Mouse (Mus musculus): ENCODE results near the gene Sparcl1. TPM values are rescaled to one million over a fixed set of nuclear protein-coding genes. Genes with fewer than 3 reads are reported as not detected.

Sparcl1 gene
- total RNA-seq, 4 experiments from 2014 or later: 70.3 to 108 (median 94.1) TPM

- no peak for DNase-seq (ENCODE audit: low spot score in 2 of 2)
Observed at GRCm38 (mm10) chr5:104110171-104110920, 3.2 kb downstream of the Sparcl1 start.

GRCm38 (mm10) chr5:104109516-104109915, 4.0 kb downstream of the Sparcl1 start:
- DNase-seq (ENCODE audit: low spot score in 2 of 2): peak in 1 of 2 experiments; percentile 45

DNA sequence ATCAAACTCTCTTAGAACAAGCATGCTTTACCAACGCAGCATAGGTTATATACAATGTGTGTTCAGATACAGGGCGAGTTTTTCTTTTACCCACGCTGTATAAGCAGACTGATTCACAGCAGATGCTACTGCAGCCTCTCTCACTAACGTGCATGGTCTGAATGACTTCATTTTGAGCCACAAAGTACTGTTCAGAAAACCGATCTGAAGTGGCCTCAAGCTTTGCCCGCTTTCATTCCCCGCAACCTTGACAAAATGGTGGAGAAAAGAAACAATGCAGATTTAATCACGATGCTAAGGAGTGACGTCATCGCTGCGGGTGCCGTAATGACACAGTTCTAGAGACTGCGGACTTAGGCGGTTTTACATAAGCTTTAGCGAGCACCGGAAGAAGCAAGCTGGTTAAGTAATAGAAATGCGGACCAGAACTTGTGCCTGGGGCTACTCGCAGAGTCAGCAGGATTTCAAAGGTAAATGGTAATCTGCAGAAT, 4.6 kb downstream of the Sparcl1 start:
- no peak for DNase-seq (ENCODE audit: low spot score in 2 of 2)

DNA sequence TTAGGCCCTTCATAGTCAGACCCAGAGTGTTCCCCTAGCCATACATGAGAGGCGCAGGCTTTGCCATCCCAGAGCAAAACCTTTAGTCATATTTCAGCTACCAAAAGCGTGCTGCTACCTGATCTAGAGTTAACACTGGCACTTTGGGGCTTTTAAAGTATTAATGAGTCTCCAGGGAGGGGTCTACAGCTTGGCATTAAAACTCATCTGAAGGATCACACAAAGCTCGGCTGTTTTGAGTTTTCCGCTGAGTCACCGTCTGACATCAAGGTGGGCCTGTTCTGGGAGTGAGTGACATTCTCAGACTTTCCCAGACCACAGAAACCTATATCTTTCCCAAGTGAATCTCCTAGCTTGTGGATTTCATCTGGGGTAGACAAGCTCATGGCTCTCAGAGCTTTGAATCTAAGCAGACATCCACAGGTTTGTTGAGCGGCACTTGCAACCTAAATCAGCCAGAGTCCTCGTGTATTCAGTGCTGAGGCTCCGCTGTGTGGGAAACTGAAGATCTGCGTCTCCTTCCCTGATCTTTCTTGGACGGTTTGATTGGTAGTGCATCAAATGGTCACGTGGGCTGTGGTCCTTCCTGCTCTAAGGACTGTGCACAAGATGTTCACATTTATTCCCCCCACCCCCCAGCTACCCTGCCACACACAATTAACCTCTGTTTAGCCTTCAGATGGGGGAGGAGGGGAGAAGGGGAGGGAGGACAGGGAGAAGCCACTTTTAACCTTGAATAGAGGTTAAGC, 5.2 kb downstream of the Sparcl1 start:
- no peak for DNase-seq (ENCODE audit: low spot score in 2 of 2)

- no peak for DNase-seq (ENCODE audit: low spot score in 2 of 2)
Observed at GRCm38 (mm10) chr5:104104111-104104510, 9.4 kb downstream of the Sparcl1 start.

DNA sequence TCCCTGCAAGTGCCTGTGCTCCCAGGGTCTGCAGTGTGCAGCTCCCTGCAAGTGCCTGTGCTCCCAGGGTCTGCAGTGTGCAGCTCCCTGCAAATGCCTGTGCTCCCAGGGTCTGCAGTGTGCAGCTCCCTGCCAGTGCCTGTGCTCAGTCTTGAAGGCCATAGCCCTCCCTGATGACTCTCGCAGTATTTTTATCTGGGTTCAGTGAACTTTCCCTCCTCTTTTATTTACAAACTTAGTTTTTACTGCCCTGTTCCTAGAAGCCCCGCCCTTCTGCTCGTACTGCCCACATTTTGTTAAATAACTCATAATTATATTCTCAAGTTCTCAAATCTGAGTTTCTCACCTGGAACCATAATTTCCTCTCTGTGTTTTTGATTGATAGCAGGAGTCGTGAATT, 10.4 kb downstream of the Sparcl1 start:
- DNase-seq (ENCODE audit: low spot score in 2 of 2): no peak

DNA sequence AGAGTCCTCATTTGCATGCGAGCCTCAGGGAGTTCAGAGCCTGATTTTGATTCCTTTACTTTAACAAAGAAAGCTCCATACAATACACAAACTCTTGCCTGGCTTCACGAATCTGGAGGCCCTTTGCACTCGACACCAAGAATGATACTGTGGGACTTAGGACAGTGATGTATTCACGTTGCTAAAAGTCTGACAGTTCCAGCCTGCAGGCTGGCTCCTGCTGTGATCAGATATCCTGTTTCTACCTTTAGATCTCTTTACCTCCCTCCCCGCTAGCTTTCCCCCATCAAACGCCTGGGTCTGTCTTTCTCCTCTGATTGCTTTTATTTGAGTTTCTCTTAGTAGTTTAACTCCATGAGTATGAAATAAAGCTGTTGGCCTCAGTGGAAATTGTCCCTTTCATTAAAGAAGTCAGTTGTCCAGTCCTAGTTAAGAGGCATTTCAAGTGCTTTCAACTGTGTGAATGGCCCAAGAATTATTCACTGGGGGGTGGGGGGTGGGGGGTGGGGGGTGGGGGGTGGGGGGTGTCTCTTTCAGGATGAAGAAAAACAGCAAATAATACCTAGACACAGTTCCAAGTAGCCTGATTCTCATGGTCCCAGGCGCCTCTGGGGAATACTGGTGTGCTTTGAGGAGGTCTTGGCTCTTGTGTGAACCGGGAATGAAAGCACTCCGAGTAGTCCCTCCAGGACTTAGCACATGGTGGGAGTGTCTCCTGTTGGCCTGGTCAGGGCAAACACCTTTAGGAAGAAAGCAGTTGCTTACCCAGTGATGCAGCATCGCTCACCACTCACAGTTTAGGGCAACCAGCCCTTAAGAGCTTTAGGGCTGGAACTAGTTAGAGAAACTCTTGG, 11.6 kb downstream of the Sparcl1 start:
- no peak for DNase-seq (ENCODE audit: low spot score in 2 of 2)

- DNase-seq (ENCODE audit: low spot score in 2 of 2): no peak
Observed at GRCm38 (mm10) chr5:104096078-104096938, 17.2 kb downstream of the Sparcl1 start.

DNA sequence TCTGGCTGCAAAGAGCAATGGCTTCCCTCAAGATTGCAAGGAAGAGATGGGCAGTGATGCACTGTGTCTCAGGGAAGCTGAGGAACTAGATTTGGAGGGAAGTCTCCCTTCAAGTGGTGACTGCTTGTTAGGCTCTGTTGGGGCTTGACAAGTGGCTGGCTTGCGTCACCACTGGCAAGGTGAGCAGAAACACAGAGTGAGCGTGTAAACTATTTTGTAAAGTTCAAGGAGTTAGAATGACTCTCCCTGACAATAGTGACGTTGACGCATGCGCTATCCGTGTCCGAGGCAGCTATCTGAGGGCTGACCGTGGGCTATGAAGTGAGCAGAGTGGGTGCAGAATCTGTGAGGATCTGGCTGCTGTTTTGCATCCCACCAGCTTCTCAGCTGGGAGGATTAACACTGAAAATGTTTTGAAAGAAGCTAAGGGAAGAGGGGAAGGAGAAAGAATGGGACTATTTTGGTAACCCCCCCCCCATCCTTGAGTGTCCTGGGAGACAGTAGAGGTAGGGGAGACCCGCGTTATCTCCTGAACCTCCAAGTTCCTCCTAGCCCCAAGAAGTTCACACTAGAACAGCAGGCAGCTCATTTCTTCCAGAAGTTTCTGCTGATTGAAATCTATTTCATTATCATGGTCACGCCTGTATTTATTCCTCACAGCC, 18.0 kb downstream of the Sparcl1 start:
- DNase-seq (ENCODE audit: low spot score in 2 of 2): no peak

DNA sequence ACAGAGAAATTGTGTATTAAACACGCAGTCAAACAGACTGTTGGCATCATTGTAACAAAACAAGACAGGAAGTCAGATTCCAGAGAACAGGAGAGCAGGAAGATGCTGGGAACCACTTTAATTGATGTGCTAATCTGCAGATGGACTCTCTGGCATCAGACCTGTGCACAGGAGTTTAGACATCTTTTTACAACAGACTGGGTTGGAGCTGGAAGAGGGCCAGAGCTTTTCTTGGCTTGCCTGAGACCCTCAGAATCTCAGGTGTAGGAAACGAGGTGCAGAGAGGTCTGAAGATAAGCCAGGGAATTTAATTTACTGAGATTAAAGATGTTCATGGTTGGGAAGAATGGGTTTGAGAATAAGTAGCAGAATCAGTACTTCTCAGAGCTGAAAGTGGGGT, 23.8 kb downstream of the Sparcl1 start:
- no peak for DNase-seq (ENCODE audit: low spot score in 2 of 2)

- no peak for DNase-seq (ENCODE audit: low spot score in 2 of 2)
Observed at GRCm38 (mm10) chr5:104085366-104085765, 28.2 kb downstream of the Sparcl1 start.

GRCm38 (mm10) chr5:104080736-104081135, 32.8 kb downstream of the Sparcl1 start:
- DNase-seq (ENCODE audit: low spot score in 2 of 2): no peak

- no peak for DNase-seq (ENCODE audit: low spot score in 2 of 2)
Observed at GRCm38 (mm10) chr5:104077508-104077907, 36.0 kb downstream of the Sparcl1 start, which contains the start of gene Gm17660. Gm17660 (minus strand) TSS chr5:104077608.

- no peak for DNase-seq (ENCODE audit: low spot score in 2 of 2)
Observed at GRCm38 (mm10) chr5:104076361-104076760, 37.2 kb downstream of the Sparcl1 start.

DNA sequence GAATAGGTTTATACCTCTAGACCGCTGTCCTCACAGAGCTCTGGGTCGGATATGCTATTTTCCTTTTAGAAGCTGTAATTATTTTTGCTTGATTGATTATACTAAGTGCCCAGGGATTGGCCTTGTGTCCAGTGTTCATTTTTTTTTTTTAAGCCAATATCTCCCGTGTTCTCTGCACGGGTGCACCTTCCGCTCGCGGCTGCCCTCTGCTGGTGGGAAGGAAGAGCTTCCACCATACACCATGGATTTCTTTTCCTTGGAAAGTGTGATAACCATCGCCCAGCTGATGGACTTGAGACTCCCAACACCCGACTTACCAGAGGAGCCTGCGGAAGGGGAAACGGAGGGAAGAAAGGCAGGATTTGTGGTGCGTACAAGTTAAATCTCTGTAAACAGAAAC, 39.1 kb downstream of the Sparcl1 start:
- DNase-seq (ENCODE audit: low spot score in 2 of 2): peak in 1 of 2 experiments; percentile 15

DNA sequence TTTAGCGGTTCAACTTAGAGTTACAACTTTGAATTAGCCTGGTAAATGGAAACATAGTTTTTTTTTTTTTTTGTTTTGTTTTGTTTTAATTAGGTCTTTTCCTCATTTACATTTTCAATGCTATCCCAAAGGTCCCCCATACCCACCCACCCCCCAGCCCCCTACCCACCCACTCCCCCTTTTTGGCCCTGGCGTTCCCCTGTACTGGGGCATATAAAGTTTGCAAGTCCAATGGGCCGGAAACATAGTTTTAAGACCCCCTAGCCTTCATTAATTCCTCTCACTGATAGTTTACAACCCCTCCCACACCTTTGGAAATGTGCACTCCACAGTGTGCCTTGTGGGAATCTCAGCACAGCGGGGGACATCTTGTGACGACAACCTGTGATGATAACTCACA, 39.9 kb downstream of the Sparcl1 start:
- no peak for DNase-seq (ENCODE audit: low spot score in 2 of 2)

DNA sequence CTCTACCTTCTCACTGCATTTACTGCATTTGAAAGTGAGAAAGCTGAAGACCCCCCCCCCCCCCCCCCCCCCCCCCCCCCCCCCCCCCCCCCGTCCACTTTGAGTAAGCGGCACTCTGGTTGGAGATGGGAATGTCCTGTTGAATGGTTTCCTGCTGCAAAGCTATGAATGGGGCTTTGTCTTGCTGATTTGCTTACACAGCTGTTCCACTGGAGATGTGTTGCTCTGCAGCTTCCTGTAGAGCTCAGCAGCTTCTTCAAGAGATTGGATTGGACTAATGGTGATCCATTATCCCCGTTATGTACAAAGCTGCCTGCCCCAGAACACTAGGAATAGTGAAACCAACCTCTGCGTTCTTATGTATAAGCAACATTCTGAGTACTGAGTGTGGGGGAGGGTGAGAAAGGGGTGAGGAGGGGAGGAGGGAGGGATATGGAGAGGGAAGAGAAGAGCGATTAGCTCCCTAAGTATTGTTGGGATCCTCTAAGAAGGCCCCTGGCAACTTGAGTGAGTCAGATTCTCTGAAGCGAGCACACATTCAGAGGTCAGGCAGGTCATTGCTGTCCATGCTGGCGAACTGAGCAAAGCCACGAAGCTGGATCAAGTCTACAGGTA, 41.2 kb downstream of the Sparcl1 start:
- DNase-seq (ENCODE audit: low spot score in 2 of 2): no peak

DNA sequence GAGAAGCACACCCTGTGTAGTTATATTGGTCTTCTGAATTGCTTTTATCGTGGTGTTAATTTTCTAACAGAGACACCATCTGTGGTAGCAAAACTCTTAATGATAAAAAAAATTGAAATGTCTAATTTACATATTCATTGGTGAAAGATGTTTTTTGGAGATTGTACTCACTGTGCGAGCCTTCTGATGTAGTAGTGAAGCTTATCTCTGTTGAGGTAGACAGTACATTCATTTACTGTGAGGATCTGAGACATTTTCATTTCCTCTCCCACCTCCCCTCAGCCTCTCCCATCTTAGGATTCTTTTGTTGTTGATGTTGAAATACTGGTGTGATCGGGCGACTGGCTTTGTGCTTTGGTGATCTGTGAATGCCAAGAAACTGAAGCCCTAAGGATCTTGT, 42.5 kb downstream of the Sparcl1 start:
- no peak for DNase-seq (ENCODE audit: low spot score in 2 of 2)

DNA sequence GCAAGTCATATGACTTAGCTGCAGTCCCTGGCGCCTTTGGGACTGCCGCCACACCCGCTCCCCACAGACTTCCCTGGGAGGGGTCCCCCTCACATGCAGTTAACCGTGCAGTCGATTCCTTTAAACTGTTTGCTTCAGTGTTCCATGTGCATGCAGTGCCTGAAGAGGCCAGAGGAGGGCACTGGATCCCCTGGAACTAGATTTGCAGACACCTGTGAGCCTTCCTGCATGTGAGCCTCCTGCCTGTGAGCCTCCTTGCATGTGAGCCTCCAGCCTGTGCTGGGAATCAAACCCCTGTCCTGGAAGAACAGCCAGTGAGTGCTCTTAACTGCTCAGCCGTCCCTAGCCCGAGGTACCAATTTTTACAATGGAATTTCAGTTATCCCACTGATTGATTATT, 44.8 kb downstream of the Sparcl1 start:
- DNase-seq (ENCODE audit: low spot score in 2 of 2): no peak

Measured in gastrocnemius, adult 8-10 months (tissue).